ENCODE assay signal across 12 mouse cellular contexts in genomic region chr5:122771428-122771827, GRCm38 (mm10). TPM values are rescaled to one million over a fixed set of nuclear protein-coding genes. Genes with fewer than 3 reads are reported as not detected.
DNase-seq lines count a peak whose midpoint lies in the region; ATAC-seq and TF ChIP-seq lines count a peak whose summit lies in the region.
"Had no signal": no experiment of that assay in that cellular context is flagged by ENCODE, and none has a peak within 500 bp of the region (broad histone marks: within the 10 kb centered on the region; RNA-seq: fewer than 3 reads in every experiment).

No protein-coding gene starts in this region.

- H3K36me3 ChIP-seq in kidney, adult 2 months (ENCODE audit: control insufficient read depth, insufficient read depth, low read length) = no peaks in the 10 kb centered on the region
- H3K36me3 ChIP-seq in lung, postnatal 0 days (ENCODE audit: insufficient read depth, low read length) = no peaks in the 10 kb centered on the region
- H3K36me3 ChIP-seq in liver, embryonic 16.5 days (ENCODE audit: control insufficient read depth, insufficient read depth) = no peaks in the 10 kb centered on the region

- no peaks in the 10 kb centered on the region for H3K27me3 ChIP-seq in kidney, adult 2 months (replicated peaks; ENCODE audit: control insufficient read depth, insufficient read depth, low read length)
- no peaks in the 10 kb centered on the region for H3K27me3 ChIP-seq in lung, postnatal 0 days (replicated peaks; ENCODE audit: insufficient read depth, low read length)
- H3K27me3 ChIP-seq in liver, embryonic 16.5 days (ENCODE audit: control insufficient read depth, insufficient read depth, low read depth, low read length) = no peaks in the 10 kb centered on the region
- H3K27me3 ChIP-seq: forebrain, embryonic 15.5 days; neural tube, embryonic 12.5 days had no signal

- no peak for DNase-seq in gastrocnemius, adult 2 months
- no peak for DNase-seq in gastrocnemius, postnatal 25 days
- no peak for DNase-seq in kidney, adult 2 months
- no peak for DNase-seq in kidney, adult 11 months
- DNase-seq in lung, postnatal 0 days (ENCODE audit: low spot score) = no peak
- no peak for DNase-seq in lung, postnatal 10 days
- no peak for DNase-seq in gastrocnemius, postnatal 10 days
- DNase-seq: right cerebral cortex, postnatal 4 days had no signal

- no peak for TF ChIP-seq POLR2A in kidney, adult 2 months (IDR thresholded peaks at IDR 0.05; ENCODE audit: low read depth, low read length)

- no peak overlapping the region; the same call in 1 of the 2 replicates for H3K4me3 ChIP-seq in gastrocnemius, adult 2 months
- no peak overlapping the region for H3K4me3 ChIP-seq in kidney, adult 2 months (ENCODE audit: insufficient read depth, low read depth, low read length)
- H3K4me3 ChIP-seq in lung, postnatal 0 days (ENCODE audit: low read depth, low read length) = no peak overlapping the region
- no peak overlapping the region for H3K4me3 ChIP-seq in liver, embryonic 16.5 days (ENCODE audit: low read depth, low read length)
- H3K4me3 ChIP-seq: forebrain, embryonic 15.5 days; neural tube, embryonic 12.5 days had no signal

- no peak overlapping the region for H3K4me2 ChIP-seq in lung, postnatal 0 days (replicated peaks; ENCODE audit: low read depth, low read length)
- H3K4me2 ChIP-seq in liver, embryonic 16.5 days (ENCODE audit: low read depth, low read length) = 0 out of 2 replicates have a peak overlapping the region, but pooled peaks have one; percentile 19
- H3K4me2 ChIP-seq: forebrain, embryonic 15.5 days; neural tube, embryonic 12.5 days had no signal

- WGBS in kidney, adult 2 months = 73% methylated on average over 9 of the region's 9 CpGs
- WGBS in lung, postnatal 0 days = 64% methylated on average over 9 of the region's 9 CpGs
- 34% methylated on average over 9 of the region's 9 CpGs for WGBS in liver, embryonic 16.5 days (ENCODE audit: insufficient replicate concordance)

- no peak for TF ChIP-seq EP300 in lung, postnatal 0 days (IDR thresholded peaks at IDR 0.05)

- peaks cover 5% of the 10 kb centered on the region for H3K4me1 ChIP-seq in kidney, adult 2 months (ENCODE audit: control insufficient read depth, insufficient read depth, low read length)
- H3K4me1 ChIP-seq in lung, postnatal 0 days (ENCODE audit: insufficient read depth, low read depth, low read length) = peaks cover 7% of the 10 kb centered on the region; the same call in 1 of the 2 replicates
- H3K4me1 ChIP-seq in liver, embryonic 16.5 days (ENCODE audit: control insufficient read depth, low read depth, low read length) = peaks cover 37% of the 10 kb centered on the region

- no peak overlapping the region for H3K9ac ChIP-seq in lung, postnatal 0 days (replicated peaks; ENCODE audit: low read depth)
- H3K9ac ChIP-seq in liver, embryonic 16.5 days (ENCODE audit: low read depth, low read length) = no peak overlapping the region; the same call in 1 of the 2 replicates
- H3K9ac ChIP-seq: forebrain, embryonic 15.5 days; neural tube, embryonic 12.5 days had no signal

- intact Hi-C loops in gastrocnemius, adult 2 months (cut with DNase I) = no loop called here

- no peak for ATAC-seq in lung, postnatal 0 days
- no peak for ATAC-seq in liver, embryonic 16.5 days (ENCODE audit: low read depth)
- ATAC-seq: forebrain, embryonic 15.5 days; midbrain, embryonic 16.5 days had no signal

- peak overlapping the region; percentile 85 for H3K27ac ChIP-seq in gastrocnemius, adult 2 months
- H3K27ac ChIP-seq in kidney, adult 2 months (ENCODE audit: insufficient read depth, low read depth, low read length) = peak overlapping the region; percentile 62; the same call in 1 of the 2 replicates
- peak overlapping the region; percentile 83 for H3K27ac ChIP-seq in lung, postnatal 0 days (ENCODE audit: low read length)
- H3K27ac ChIP-seq in liver, embryonic 16.5 days (ENCODE audit: low read length) = no peak overlapping the region
- H3K27ac ChIP-seq: forebrain, embryonic 15.5 days; neural tube, embryonic 12.5 days had no signal

- no peak for TF ChIP-seq CTCF in gastrocnemius, adult 2 months (IDR thresholded peaks at IDR 0.05)
- TF ChIP-seq CTCF in kidney, adult 2 months (conservative IDR thresholded peaks at IDR 0.05; ENCODE audit: insufficient read depth, insufficient read length, low read depth, low read length) = no peak
- TF ChIP-seq CTCF in lung, postnatal 0 days (IDR thresholded peaks at IDR 0.05) = no peak

- no peaks in the 10 kb centered on the region for H3K9me3 ChIP-seq in lung, postnatal 0 days (ENCODE audit: low read length)
- no peaks in the 10 kb centered on the region for H3K9me3 ChIP-seq in liver, embryonic 16.5 days (replicated peaks; ENCODE audit: control insufficient read depth, low read length)
- H3K9me3 ChIP-seq: forebrain, embryonic 15.5 days had no signal

RNA-seq across cellular contexts. Expression of gene Camkk2, which starts 7.8 kb away (rescaled TPM):
- total RNA-seq in gastrocnemius, adult 2 months (2021) = 1 to 10 TPM; 3.6 to 5.2 TPM
- 1 to 10 TPM; 4.7 to 7.5 TPM for total RNA-seq in gastrocnemius, postnatal 25 days (2021)
- 17.7 and 18.8 TPM in 2 replicates for polyA plus RNA-seq in kidney, adult 2 months (2012; rRNA removed)
- 29.2 and 29.6 TPM in 2 replicates for polyA plus RNA-seq in lung, postnatal 0 days (2015; fragmentation: Nextera tagmentation; extraction: Ambion mirVana)
- polyA plus RNA-seq in liver, embryonic 16.5 days (2015; fragmentation: Nextera tagmentation; extraction: Ambion mirVana) = 7.6 and 8.4 TPM in 2 replicates
- total RNA-seq in gastrocnemius, postnatal 10 days (2021) = 10 to 100 TPM in 1 of 2 experiments, 1 to 10 TPM in 1; 9.7 to 15.6 TPM

RNA-seq across cellular contexts. Expression of gene Anapc5, which starts 49.7 kb away (rescaled TPM):
- 100 to 1,000 TPM; 366 to 502 TPM for total RNA-seq in gastrocnemius, adult 2 months (2021)
- total RNA-seq in gastrocnemius, postnatal 25 days (2021) = 100 to 1,000 TPM; 247 to 262 TPM
- polyA plus RNA-seq in kidney, adult 2 months (2012; rRNA removed) = 209 and 220 TPM in 2 replicates
- polyA plus RNA-seq in lung, postnatal 0 days (2015; fragmentation: Nextera tagmentation; extraction: Ambion mirVana) = 166 and 180 TPM in 2 replicates
- 199 and 210 TPM in 2 replicates for polyA plus RNA-seq in liver, embryonic 16.5 days (2015; fragmentation: Nextera tagmentation; extraction: Ambion mirVana)
- 100 to 1,000 TPM; 160 to 179 TPM for total RNA-seq in gastrocnemius, postnatal 10 days (2021)
